Mouse (Mus musculus) E14TG2a.4 (cell line): ENCODE data around the gene Ascc2.
A peak's percentile ranks its signal among the peaks of the same experiment; 100 is the strongest.

Source experiments
- H3K27me3 ChIP-seq: 2 replicates; pipeline ENCODE4 v1.6.1; 2014; ENCODE audit warnings: low read length, control low read depth; ENCODE audit not compliant: insufficient read depth
- H3K36me3 ChIP-seq: 2 replicates; pipeline ENCODE4 v1.6.1; 2014; ENCODE audit warnings: low read length, control low read depth; ENCODE audit not compliant: insufficient read depth
- H3K4me1 ChIP-seq: replicated peaks from 2 replicates; pipeline ENCODE4 v1.6.1; 2014; ENCODE audit warnings: low read depth, low read length, control low read depth
- H3K4me3 ChIP-seq: replicated peaks from 2 replicates; pipeline ENCODE4 v1.5.1; 2014; ENCODE audit warnings: mild to moderate bottlenecking, low read length
- H3K9me3 ChIP-seq: 2 replicates; pipeline ENCODE4 v1.6.1; 2014; ENCODE audit warnings: low read length, control low read depth
- CTCF ChIP-seq: conservative IDR thresholded peaks from 2 replicates; pipeline ENCODE4 v1.5.1; 2014; ENCODE audit warnings: low read length
- NANOG ChIP-seq: IDR thresholded peaks from 2 replicates; pipeline ENCODE4 v1.6.1; 2014; ENCODE audit warnings: borderline replicate concordance, low read length, mixed read lengths
- POU5F1 ChIP-seq: IDR thresholded peaks from 2 replicates; pipeline ENCODE4 v1.6.1; 2014; ENCODE audit warnings: low read length, borderline replicate concordance

Ascc2 gene

GRCm38 (mm10) chr11:4622442-4622986 lies 15.0 kb upstream of the Ascc2 start:
- H3K27me3 ChIP-seq, result peaks cover 5% of the 10 kb centered on the region; the same call in 1 of the 2 replicates
- no peaks in the 10 kb centered on the region for H3K36me3 ChIP-seq
- peaks cover 36% of the 10 kb centered on the region for H3K4me1 ChIP-seq
- H3K9me3 ChIP-seq, result peaks cover 3% of the 10 kb centered on the region; the same call in 1 of the 2 replicates
- H3K4me3 ChIP-seq, result peak overlapping the region; percentile 57
- TF ChIP-seq CTCF (no peak), POU5F1 (no peak), NANOG (no peak)

GRCm38 (mm10) chr11:4622997-4623396 lies 14.6 kb upstream of the Ascc2 start:
- H3K36me3 ChIP-seq, result no peaks in the 10 kb centered on the region
- peak overlapping the region; percentile 57 for H3K4me3 ChIP-seq
- H3K4me1 ChIP-seq, result peaks cover 36% of the 10 kb centered on the region
- H3K9me3 ChIP-seq, result peaks cover 3% of the 10 kb centered on the region; the same call in 1 of the 2 replicates
- no peak for TF ChIP-seq CTCF
- no peak for TF ChIP-seq POU5F1
- TF ChIP-seq NANOG, result no peak
- H3K27me3 ChIP-seq, result peaks cover 5% of the 10 kb centered on the region; the same call in 1 of the 2 replicates

GRCm38 (mm10) chr11:4625931-4626330 lies 11.6 kb upstream of the Ascc2 start:
- Histone ChIP-seq H3K27me3 (peaks cover 2% of the 10 kb centered on the region; the same call in 1 of the 2 replicates), H3K4me3 (no peak overlapping the region), H3K36me3 (no peaks in the 10 kb centered on the region), H3K4me1 (peaks cover 50% of the 10 kb centered on the region), H3K9me3 (peaks cover 3% of the 10 kb centered on the region; the same call in 1 of the 2 replicates)
- TF ChIP-seq CTCF, result no peak
- no peak for TF ChIP-seq POU5F1
- TF ChIP-seq NANOG, result no peak

- Histone ChIP-seq H3K4me1 (peaks cover 44% of the 10 kb centered on the region), H3K9me3 (peaks cover 3% of the 10 kb centered on the region; the same call in 1 of the 2 replicates), H3K36me3 (no peaks in the 10 kb centered on the region), H3K27me3 (peaks cover 8% of the 10 kb centered on the region), H3K4me3 (no peak overlapping the region)
- no peak for TF ChIP-seq NANOG
- no peak for TF ChIP-seq POU5F1
- TF ChIP-seq CTCF, result no peak
Measured at GRCm38 (mm10) chr11:4627636-4628035, 9.9 kb upstream of the Ascc2 start.

- Histone ChIP-seq H3K36me3 (no peaks in the 10 kb centered on the region), H3K27me3 (peaks cover 20% of the 10 kb centered on the region), H3K4me1 (peaks cover 31% of the 10 kb centered on the region), H3K4me3 (no peak overlapping the region), H3K9me3 (peaks cover 3% of the 10 kb centered on the region; the same call in 1 of the 2 replicates)
- no peak for TF ChIP-seq POU5F1
- no peak for TF ChIP-seq CTCF
- TF ChIP-seq NANOG, result no peak
Measured at GRCm38 (mm10) chr11:4629861-4630280, 7.7 kb upstream of the Ascc2 start.

GRCm38 (mm10) chr11:4633420-4633819 lies 4.1 kb upstream of the Ascc2 start:
- peaks cover 38% of the 10 kb centered on the region for H3K4me1 ChIP-seq
- no peak overlapping the region for H3K4me3 ChIP-seq
- H3K9me3 ChIP-seq, result no peaks in the 10 kb centered on the region
- no peaks in the 10 kb centered on the region for H3K36me3 ChIP-seq
- H3K27me3 ChIP-seq, result peaks cover 20% of the 10 kb centered on the region
- TF ChIP-seq NANOG (no peak), CTCF (no peak), POU5F1 (no peak)

- Histone ChIP-seq H3K4me1 (peaks cover 39% of the 10 kb centered on the region), H3K9me3 (no peaks in the 10 kb centered on the region), H3K4me3 (no peak overlapping the region), H3K27me3 (peaks cover 20% of the 10 kb centered on the region), H3K36me3 (peaks cover 7% of the 10 kb centered on the region; the same call in 1 of the 2 replicates)
- no peak for TF ChIP-seq CTCF
- TF ChIP-seq NANOG, result no peak
Measured at GRCm38 (mm10) chr11:4634395-4634794, 3.2 kb upstream of the Ascc2 start.

GRCm38 (mm10) chr11:4636782-4637342 lies 685 bp upstream of the Ascc2 start:
- peaks cover 12% of the 10 kb centered on the region for H3K27me3 ChIP-seq

GRCm38 (mm10) chr11:4638261-4638660 lies 714 bp downstream of the Ascc2 start:
- Histone ChIP-seq H3K36me3 (peaks cover 36% of the 10 kb centered on the region), H3K9me3 (no peaks in the 10 kb centered on the region), H3K27me3 (peaks cover 10% of the 10 kb centered on the region), H3K4me3 (peak overlapping the region; percentile 97), H3K4me1 (peaks cover 57% of the 10 kb centered on the region)
- TF ChIP-seq POU5F1 (no peak), CTCF (no peak), NANOG (no peak)

More at GRCm38 (mm10) chr11:4636782-4637342, 685 bp upstream of the Ascc2 start:
- TF ChIP-seq CTCF (no peak), NANOG (no peak), POU5F1 (no peak)
- no peaks in the 10 kb centered on the region for H3K9me3 ChIP-seq
- H3K4me3 ChIP-seq, result peak overlapping the region; percentile 97
- H3K36me3 ChIP-seq, result peaks cover 29% of the 10 kb centered on the region
- H3K4me1 ChIP-seq, result peaks cover 43% of the 10 kb centered on the region
